Mouse (Mus musculus) thymus, adult 2 months (tissue): Measurements from ENCODE around the gene Cry1. TPM values are rescaled to one million over a fixed set of nuclear protein-coding genes. Genes with fewer than 3 reads are reported as not detected.
A peak's percentile ranks its signal among the peaks of the same experiment; 100 is the strongest.

Experiments
- DNase-seq: peaks from one replicate; pipeline ENCODE4 v3.0.0; 2021
- H3K27ac ChIP-seq: fragments of 200-500 bp; 2 replicates; pipeline ENCODE4 v1.5.1; 2012; ENCODE audit warnings: low read length, control low read depth; ENCODE audit not compliant: control insufficient read depth, insufficient read depth
- H3K27me3 ChIP-seq: fragments of 200-500 bp; 2 replicates; pipeline ENCODE4 v1.6.1; 2012; ENCODE audit warnings: mild to moderate bottlenecking, low read length, moderate library complexity, mixed read lengths; ENCODE audit not compliant: control insufficient read depth, insufficient read depth
- H3K36me3 ChIP-seq: fragments of 200-500 bp; 2 replicates; pipeline ENCODE4 v1.6.1; 2012; ENCODE audit warnings: mild to moderate bottlenecking, low read length, moderate library complexity; ENCODE audit not compliant: control insufficient read depth, insufficient read depth
- H3K4me1 ChIP-seq: fragments of 200-500 bp; replicated peaks from 2 replicates; pipeline ENCODE4 v1.6.1; 2012; ENCODE audit warnings: low read length; ENCODE audit not compliant: control insufficient read depth, insufficient read depth
- H3K4me3 ChIP-seq: fragments of 200-500 bp; 2 replicates; pipeline ENCODE4 v1.5.1; 2012; ENCODE audit warnings: mild to moderate bottlenecking, low read length, control low read depth, moderate library complexity; ENCODE audit not compliant: control insufficient read depth, insufficient read depth
- CTCF ChIP-seq: fragments of 200-500 bp; IDR thresholded peaks from 2 replicates; pipeline ENCODE4 v1.5.1; 2012; ENCODE audit warnings: mild to moderate bottlenecking, control low read depth, low read length, moderate library complexity, borderline replicate concordance; ENCODE audit not compliant: control insufficient read depth, poor library complexity, insufficient read depth; ENCODE audit errors: extremely low read depth
- POLR2A ChIP-seq: fragments of 200-500 bp; IDR thresholded peaks from 2 replicates; pipeline ENCODE4 v1.6.1; 2012; ENCODE audit warnings: mild to moderate bottlenecking, low read length, control low read depth, moderate library complexity; ENCODE audit not compliant: control insufficient read depth, poor library complexity, insufficient read depth; ENCODE audit errors: extremely low read depth
- WGBS: fragments of 180-500 bp; shearing (Covaris S2); methylation state at CpG from one replicate; pipeline ENCODE4 v1.1.7; 2018; 5-methylcytosine and 5-hydroxymethylcytosine counted together
- polyA plus RNA-seq: library from polyadenylated mRNA; depleted of rRNA; stranded (reverse); fragments of >200 nt; gene quantifications from 2 replicates; pipeline ENCODE4 v1.2.3, GENCODE M21; 2012

Gene Cry1
- polyA plus RNA-seq, 1 experiment = 38.4 TPM

DNA sequence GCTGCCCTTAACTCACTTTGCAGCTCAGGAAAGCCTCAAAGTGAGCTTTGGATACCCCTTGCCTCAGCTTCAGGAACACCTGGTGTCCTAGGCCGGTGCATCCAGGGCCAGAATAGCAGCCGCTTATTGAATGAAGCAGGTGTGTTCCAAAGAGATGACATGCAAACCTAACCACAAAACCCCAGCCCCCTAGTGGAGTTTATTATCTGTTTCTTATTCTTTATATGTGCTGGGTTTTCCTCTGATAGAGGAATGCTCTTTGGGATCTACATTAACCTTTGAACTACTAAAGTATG, 1.6 kb upstream of the Cry1 start:
- Histone ChIP-seq H3K4me3 (no peak overlapping the region), H3K27ac (no peak overlapping the region), H3K4me1 (peaks cover 14% of the 10 kb centered on the region), H3K36me3 (no peaks in the 10 kb centered on the region), H3K27me3 (no peaks in the 10 kb centered on the region)
- no peak for TF ChIP-seq POLR2A
- no peak for TF ChIP-seq CTCF
- peak; percentile 30 for DNase-seq
- WGBS = 9% methylated on average over 2 of the region's 2 CpGs

DNA sequence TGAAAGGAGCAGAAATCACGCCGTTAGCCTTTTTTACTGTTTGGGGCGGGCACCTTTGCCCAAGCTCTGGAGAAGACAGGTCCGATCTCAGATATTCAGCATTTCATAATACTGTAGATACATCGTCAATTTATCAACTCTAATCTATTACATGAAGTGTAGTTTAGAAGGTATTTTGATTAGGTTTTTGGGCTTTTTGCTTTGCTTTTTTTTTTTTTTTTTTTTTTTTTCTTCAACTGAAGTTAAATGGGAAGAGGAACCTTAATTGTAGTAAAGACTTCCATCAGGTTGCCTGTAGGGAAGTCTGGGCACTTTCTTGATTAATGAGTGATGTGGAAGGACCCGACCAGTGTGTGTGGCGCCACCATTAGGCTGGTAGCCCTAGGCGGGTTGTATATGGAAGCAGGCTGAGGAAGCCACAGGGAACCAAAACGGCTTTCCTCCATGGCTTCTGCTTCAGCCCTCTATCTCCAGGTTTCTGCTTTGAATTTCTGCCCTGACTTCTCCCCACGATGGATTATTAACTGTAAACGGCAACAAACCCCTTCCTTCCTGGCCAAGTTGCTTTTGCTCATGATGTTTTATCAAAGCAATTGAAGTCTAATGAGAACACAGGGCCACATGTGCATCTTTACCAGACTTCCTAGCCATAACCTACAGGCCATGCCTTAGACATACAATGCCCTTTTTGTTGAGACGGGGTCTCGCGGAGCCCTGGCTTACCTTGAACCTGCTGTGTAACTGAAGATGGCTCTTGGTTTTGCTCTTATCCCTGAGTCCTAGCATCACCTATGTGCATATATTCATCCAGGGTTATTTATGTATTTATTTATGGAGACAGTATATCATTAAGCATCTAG, 1.0 kb upstream of the Cry1 start:
- DNase-seq = peak; percentile 33
- Histone ChIP-seq H3K36me3 (no peaks in the 10 kb centered on the region), H3K27ac (peak overlapping the region; percentile 42; the same call in 1 of the 2 replicates), H3K4me1 (peaks cover 14% of the 10 kb centered on the region), H3K4me3 (peak overlapping the region; percentile 82), H3K27me3 (no peaks in the 10 kb centered on the region)
- 26% methylated on average over 14 of the region's 14 CpGs for WGBS
- TF ChIP-seq CTCF (no peak), POLR2A (no peak)

DNA sequence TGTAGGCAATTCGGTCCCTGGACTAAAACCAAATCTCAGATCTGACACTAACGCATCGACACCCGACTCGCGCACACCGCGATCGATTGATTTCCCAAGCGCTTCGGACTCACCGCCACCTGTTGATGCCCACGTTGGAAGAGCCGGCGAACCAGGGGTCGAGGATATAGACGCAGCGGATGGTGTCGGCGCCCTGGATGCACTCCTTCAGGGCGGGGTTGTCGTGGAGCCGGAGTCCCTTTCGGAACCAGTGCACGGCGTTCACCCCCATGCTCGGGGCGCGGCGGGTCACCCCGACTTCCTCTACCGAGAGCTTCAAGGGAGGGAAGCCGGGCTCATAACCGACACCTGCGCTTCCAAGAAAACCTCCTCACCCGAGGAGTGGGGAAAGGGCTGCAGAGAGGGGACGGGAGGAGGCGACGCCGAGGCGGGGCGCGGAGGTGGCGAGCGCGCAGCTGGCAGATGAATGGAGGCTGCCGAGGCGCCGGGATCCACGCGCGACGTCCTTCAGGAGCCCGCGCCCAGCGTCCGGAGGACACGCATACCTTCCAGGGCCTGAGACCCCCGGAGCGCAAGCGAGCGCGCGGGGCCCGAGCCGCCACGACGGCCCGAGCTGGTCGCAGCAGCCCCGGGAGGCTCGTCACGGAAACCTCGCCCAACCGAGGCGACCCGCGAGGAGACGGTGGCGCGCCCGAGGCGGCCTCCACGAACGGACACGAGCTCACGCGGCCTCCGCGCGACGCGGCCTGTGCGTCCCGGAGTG, 482 bp downstream of the Cry1 start:
- Histone ChIP-seq H3K4me1 (peaks cover 17% of the 10 kb centered on the region), H3K27me3 (no peaks in the 10 kb centered on the region), H3K36me3 (no peaks in the 10 kb centered on the region), H3K4me3 (peak overlapping the region; percentile 82), H3K27ac (no peak overlapping the region)
- WGBS = under 1% methylated on average over 95 of the region's 95 CpGs
- DNase-seq = peak; percentile 64
- TF ChIP-seq POLR2A = no peak
- TF ChIP-seq CTCF = no peak; the same call in 1 of the 2 replicates

DNA sequence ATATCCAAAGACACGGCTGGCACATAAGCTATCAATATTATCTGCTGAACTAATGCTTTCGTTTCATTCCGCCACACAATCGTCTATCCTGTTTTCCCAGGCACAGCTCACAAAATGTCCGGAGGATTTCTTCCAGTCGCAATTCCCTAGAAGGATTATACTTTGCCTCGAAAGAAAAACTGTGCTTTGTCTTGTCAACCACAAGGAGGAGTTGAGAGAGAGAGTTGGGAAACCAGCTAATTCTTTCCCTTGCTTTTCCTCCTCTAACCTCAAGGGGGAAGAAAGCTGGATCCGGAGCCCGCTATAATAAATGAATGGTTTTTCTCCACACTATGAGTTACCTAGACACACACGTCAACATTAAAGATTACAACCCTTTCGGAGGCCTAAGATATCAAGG, 1.2 kb downstream of the Cry1 start:
- H3K36me3 ChIP-seq = no peaks in the 10 kb centered on the region
- TF ChIP-seq CTCF (no peak), POLR2A (no peak)
- H3K27me3 ChIP-seq = no peaks in the 10 kb centered on the region
- no peak overlapping the region; the same call in 1 of the 2 replicates for H3K4me3 ChIP-seq
- no peak overlapping the region for H3K27ac ChIP-seq
- peaks cover 20% of the 10 kb centered on the region for H3K4me1 ChIP-seq
- DNase-seq = peak; percentile 22
- 4% methylated on average over 11 of the region's 11 CpGs for WGBS

GRCm38 (mm10) chr10:85182766-85183165, 2.1 kb downstream of the Cry1 start:
- WGBS = 96% methylated on average over 10 of the region's 10 CpGs
- Histone ChIP-seq H3K4me1 (peaks cover 20% of the 10 kb centered on the region), H3K27me3 (no peaks in the 10 kb centered on the region), H3K36me3 (no peaks in the 10 kb centered on the region), H3K4me3 (no peak overlapping the region), H3K27ac (no peak overlapping the region)
- DNase-seq = no peak
- no peak for TF ChIP-seq POLR2A
- no peak for TF ChIP-seq CTCF

DNA sequence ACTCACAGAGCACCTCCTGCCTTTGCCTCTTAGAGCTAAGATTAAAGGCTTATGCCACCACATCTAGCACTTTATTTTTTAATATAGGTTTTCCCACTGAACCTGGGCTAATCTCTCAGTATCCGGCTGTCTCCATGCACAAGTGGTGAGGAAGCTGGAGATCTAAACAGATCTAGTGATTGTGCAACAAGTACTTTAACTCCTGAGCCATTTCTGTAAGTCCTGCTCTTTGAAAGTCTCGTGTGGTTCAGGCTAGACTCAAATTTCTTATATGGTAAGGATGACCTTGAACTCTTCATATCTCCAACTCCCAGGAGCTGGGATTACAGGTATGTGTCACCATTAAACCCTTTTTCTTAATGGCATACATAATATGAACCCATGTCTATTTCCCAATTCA, 8.2 kb downstream of the Cry1 start:
- H3K27me3 ChIP-seq = no peaks in the 10 kb centered on the region
- no peak for DNase-seq
- H3K36me3 ChIP-seq = no peaks in the 10 kb centered on the region
- no peak overlapping the region for H3K4me3 ChIP-seq
- H3K4me1 ChIP-seq = peaks cover 16% of the 10 kb centered on the region
- 91% methylated on average over 2 of the region's 2 CpGs for WGBS
- H3K27ac ChIP-seq = no peak overlapping the region
- TF ChIP-seq POLR2A (no peak), CTCF (no peak)
